Mouse (Mus musculus) neutrophil, adult 5-6 weeks (primary cell): ENCODE measurements around the gene Smr2. TPM values are rescaled to one million over a fixed set of nuclear protein-coding genes. Genes with fewer than 3 reads are reported as not detected.
"Not testable (repeated sequence)": the region's sequence is repeated elsewhere in the genome, so short reads cannot be mapped to it uniquely, and the experiment has no call there.

Source experiments
- ATAC-seq: fragments of 151-379, 151-347 bp; 2 replicates; pipeline ENCODE4 v1.8.0; 2017; ENCODE audit warnings: mild to moderate bottlenecking, moderate TSS enrichment; ENCODE audit not compliant: insufficient number of reproducible peaks, poor library complexity, low FRiP score, severe bottlenecking; ENCODE audit errors: extremely low read depth
- total RNA-seq: library from RNA; stranded (forward); fragments of 200-1000 nt; gene quantifications from 2 replicates; pipeline ENCODE4 v1.2.3, GENCODE M21; 2017

Smr2 gene
- not detected in 2 replicates for total RNA-seq

- ATAC-seq: not testable (repeated sequence)
These were observed at the start of gene Smr2 for GRCm38 (mm10) chr5:88086256-88086655. Gene Smr2, plus strand, starts transcription at chr5:88086556.

GRCm38 (mm10) chr5:88111430-88111829, 25.1 kb downstream of the Smr2 start, which contains the start of gene Gm11116:
Gene Gm11116, minus strand, starts transcription at chr5:88111530.
- no peak for ATAC-seq

- ATAC-seq: no peak
These were observed 67.6 kb downstream of the Smr2 start, which contains the start of gene Gm11115 for GRCm38 (mm10) chr5:88153999-88154398. Gene Gm11115, minus strand, starts transcription at chr5:88154099.

Other genes starting within 250 kb of the Smr2 start
- gene Odam, start 201.5 kb upstream of the Smr2 start, total RNA-seq: not detected in 2 replicates
- gene Csn3, start 161.0 kb upstream of the Smr2 start, total RNA-seq: not detected in 2 replicates
- gene 2310003L06Rik, start 117.1 kb upstream of the Smr2 start, total RNA-seq: not detected in 2 replicates
- not detected in 2 replicates for gene Gm28434, start 117.0 kb upstream of the Smr2 start, total RNA-seq
- gene Cabs1, start 107.1 kb upstream of the Smr2 start, total RNA-seq: not detected in 2 replicates
- not detected in 2 replicates for gene Smr3a, start 84.0 kb upstream of the Smr2 start, total RNA-seq
- gene Gm11116, start 25.0 kb downstream of the Smr2 start, total RNA-seq: not detected in 2 replicates
- gene Gm11115, start 67.5 kb downstream of the Smr2 start, total RNA-seq: not detected in 2 replicates
- gene Gm7714, start 182.4 kb downstream of the Smr2 start, total RNA-seq: not detected in 2 replicates
- gene Prol1, start 230.8 kb downstream of the Smr2 start, total RNA-seq: not detected in 2 replicates